Mouse (Mus musculus) lung, embryonic 14.5 days (tissue): ENCODE measurements at regions not wholly inside any gene's neighbourhood (a gene's known extent, or its start where the extent isn't known, plus 50 kb on each side); places are given as distances from the start of the nearest gene placed in this dataset.

ENCODE experiments used
- ATAC-seq: fragments of 200-750 bp; cut with Nextera tagmentation; 2 replicates; pipeline ENCODE4 v1.8.0; 2017; ENCODE audit warnings: mild to moderate bottlenecking, moderate TSS enrichment, moderate library complexity; ENCODE audit not compliant: insufficient read depth
- DNase-seq: peaks from one replicate; pipeline ENCODE4 v3.0.0-alpha.2; 2015
- H3K27ac ChIP-seq: fragments of 300-500 bp; sonication (generic); 2 replicates; pipeline ENCODE4 v1.5.1; 2014; ENCODE audit warnings: low read depth, mild to moderate bottlenecking, moderate library complexity
- H3K27me3 ChIP-seq: fragments of 300-500 bp; sonication (generic); 2 replicates; pipeline ENCODE4 v1.6.1; 2014; ENCODE audit warnings: low read length, control low read depth; ENCODE audit not compliant: insufficient read depth
- H3K36me3 ChIP-seq: fragments of 300-500 bp; sonication (generic); 2 replicates; pipeline ENCODE4 v1.6.1; 2014; ENCODE audit warnings: control low read depth; ENCODE audit not compliant: insufficient read depth
- H3K4me1 ChIP-seq: fragments of 300-500 bp; sonication (generic); 2 replicates; pipeline ENCODE4 v1.6.1; 2014; ENCODE audit warnings: antibody characterized with exemption, control low read depth; ENCODE audit not compliant: insufficient read depth
- H3K4me2 ChIP-seq: fragments of 300-500 bp; sonication (generic); 2 replicates; pipeline ENCODE4 v1.6.1; 2014; ENCODE audit warnings: mild to moderate bottlenecking
- H3K4me3 ChIP-seq: fragments of 300-500 bp; sonication (generic); 2 replicates; pipeline ENCODE4 v1.5.1; 2014; ENCODE audit warnings: low read depth, low read length
- H3K9ac ChIP-seq: fragments of 300-500 bp; sonication (generic); 2 replicates; pipeline ENCODE4 v1.6.1; 2014
- H3K9me3 ChIP-seq: fragments of 300-500 bp; sonication (generic); 2 replicates; pipeline ENCODE4 v1.6.1; 2016; ENCODE audit warnings: low read depth, low read length, control low read depth
- CTCF ChIP-seq: IDR thresholded peaks from 2 replicates; pipeline ENCODE4 v1.5.1; 2016; ENCODE audit warnings: antibody characterized with exemption, low read depth
- WGBS: fragments of 180-500 bp; shearing (Covaris S2); extraction: QIAGEN DNeasy Blood & Tissue Kit; methylation state at CpG from one replicate; pipeline ENCODE4 v1.1.7; 2014; 5-methylcytosine and 5-hydroxymethylcytosine counted together

DNA sequence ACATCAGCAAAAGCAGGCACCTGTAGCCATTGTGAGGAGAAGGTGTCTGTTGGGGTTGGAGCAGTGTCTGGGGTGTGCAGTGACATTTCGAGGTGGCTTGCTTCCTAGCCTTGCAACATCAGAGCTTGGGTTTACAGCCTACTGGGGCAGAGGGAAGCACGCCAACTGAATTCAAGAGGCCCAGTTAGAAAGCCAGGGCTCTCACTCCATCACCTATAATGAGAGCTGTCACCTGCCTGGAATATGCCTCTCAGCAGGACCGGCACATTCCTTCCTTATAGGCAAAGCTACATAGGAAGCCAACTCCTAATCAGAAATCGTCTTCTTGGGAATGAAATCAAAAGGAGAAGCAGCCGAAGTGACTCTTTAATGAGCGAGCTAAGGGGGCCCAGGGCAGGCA is 337.2 kb downstream of the Pmp22 start:
- Histone ChIP-seq H3K27me3 (no peaks in the 10 kb centered on the region), H3K27ac (no peak overlapping the region), H3K9me3 (no peaks in the 10 kb centered on the region), H3K4me2 (no peak overlapping the region), H3K36me3 (no peaks in the 10 kb centered on the region), H3K4me1 (no peaks in the 10 kb centered on the region), H3K4me3 (no peak overlapping the region), H3K9ac (no peak overlapping the region)
- no peak for DNase-seq
- ATAC-seq, result no peak
- TF ChIP-seq CTCF, result no peak
- WGBS, result 79% methylated on average over 6 of the region's 6 CpGs

DNA sequence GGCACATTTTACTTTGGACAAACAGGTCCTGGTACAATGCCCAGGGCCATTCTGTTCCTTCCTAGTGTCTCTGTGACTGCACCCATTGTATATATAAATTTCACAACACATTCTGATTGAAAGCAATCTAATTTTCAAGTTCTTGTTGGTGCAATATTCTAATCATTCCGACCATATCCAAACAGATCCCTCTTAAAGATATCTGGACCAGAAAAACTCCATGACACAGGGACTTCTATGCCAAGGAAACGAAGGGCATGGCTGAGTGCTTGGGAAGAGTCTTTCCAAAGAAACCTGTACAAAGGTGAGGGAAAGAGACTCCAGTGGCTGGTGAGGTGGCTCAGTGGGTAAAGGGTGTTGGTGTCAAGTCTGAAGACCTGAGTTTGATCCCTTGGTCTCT is 337.8 kb downstream of the Pmp22 start:
- WGBS, result 82% methylated on average over 2 of the region's 2 CpGs
- Histone ChIP-seq H3K36me3 (no peaks in the 10 kb centered on the region), H3K4me3 (no peak overlapping the region), H3K9me3 (no peaks in the 10 kb centered on the region), H3K9ac (no peak overlapping the region), H3K27ac (no peak overlapping the region), H3K4me1 (no peaks in the 10 kb centered on the region), H3K4me2 (no peak overlapping the region), H3K27me3 (no peaks in the 10 kb centered on the region)
- no peak for TF ChIP-seq CTCF
- ATAC-seq (no peak), DNase-seq (no peak)

DNA sequence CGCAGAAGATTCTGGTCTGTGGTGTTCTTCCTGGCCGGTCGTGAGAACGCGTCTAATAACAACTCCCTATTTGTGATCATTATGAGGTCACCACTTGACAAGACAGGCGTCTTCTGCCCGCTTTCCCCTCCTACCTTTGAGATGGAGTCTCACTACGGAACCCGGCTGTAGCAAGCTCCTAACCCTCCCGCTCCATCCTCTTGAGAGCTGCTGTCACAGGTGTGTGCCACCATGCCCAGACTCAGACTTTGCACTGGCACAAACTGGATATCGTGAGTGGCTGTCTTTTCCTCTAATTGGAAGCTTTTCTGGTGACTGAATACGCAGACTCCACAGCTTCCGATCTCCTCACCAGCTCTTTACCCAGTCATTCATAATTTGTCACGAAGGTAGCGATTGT is 346.0 kb downstream of the Pmp22 start:
- Histone ChIP-seq H3K4me1 (no peaks in the 10 kb centered on the region), H3K9ac (no peak overlapping the region), H3K27ac (no peak overlapping the region), H3K4me2 (no peak overlapping the region), H3K27me3 (no peaks in the 10 kb centered on the region), H3K4me3 (no peak overlapping the region), H3K9me3 (no peaks in the 10 kb centered on the region), H3K36me3 (no peaks in the 10 kb centered on the region)
- DNase-seq, result no peak
- TF ChIP-seq CTCF, result no peak
- WGBS, result 93% methylated on average over 15 of the region's 15 CpGs
- no peak for ATAC-seq

DNA sequence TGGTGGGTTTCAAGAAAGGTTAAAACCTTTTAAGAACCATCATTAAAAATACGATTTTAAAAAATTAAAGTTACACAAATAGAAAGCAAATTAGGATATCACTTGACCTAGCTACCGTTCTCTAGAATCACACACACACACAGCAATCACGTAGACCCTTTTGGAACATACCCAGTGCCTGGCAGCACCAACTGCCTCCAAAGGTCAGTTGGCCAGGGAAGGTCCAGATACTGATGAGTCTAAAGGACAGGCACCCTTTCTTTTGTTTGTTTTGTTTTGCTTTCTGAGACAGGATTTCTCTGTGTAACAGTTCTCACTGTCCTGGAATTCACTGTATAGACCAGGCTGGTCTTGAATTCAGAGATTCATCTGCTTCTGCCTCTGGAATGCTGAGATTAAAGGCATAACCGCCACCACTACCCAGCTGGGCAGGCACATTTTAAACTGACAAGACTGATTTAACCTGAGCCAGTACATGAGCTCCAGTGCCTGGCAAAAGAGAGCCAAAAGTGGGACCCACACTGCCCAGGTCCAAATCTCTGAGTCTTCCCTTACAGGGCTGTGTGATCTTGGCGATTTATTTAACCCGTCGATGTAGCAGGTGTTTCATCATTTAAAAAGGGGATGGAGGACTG is 353.0 kb downstream of the Pmp22 start:
- Histone ChIP-seq H3K27me3 (no peaks in the 10 kb centered on the region), H3K4me3 (no peak overlapping the region), H3K4me1 (no peaks in the 10 kb centered on the region), H3K36me3 (no peaks in the 10 kb centered on the region), H3K27ac (no peak overlapping the region), H3K9ac (no peak overlapping the region), H3K4me2 (no peak overlapping the region), H3K9me3 (no peaks in the 10 kb centered on the region)
- DNase-seq (no peak), ATAC-seq (no peak)
- TF ChIP-seq CTCF, result no peak
- WGBS, result 76% methylated on average over 7 of the region's 7 CpGs

DNA sequence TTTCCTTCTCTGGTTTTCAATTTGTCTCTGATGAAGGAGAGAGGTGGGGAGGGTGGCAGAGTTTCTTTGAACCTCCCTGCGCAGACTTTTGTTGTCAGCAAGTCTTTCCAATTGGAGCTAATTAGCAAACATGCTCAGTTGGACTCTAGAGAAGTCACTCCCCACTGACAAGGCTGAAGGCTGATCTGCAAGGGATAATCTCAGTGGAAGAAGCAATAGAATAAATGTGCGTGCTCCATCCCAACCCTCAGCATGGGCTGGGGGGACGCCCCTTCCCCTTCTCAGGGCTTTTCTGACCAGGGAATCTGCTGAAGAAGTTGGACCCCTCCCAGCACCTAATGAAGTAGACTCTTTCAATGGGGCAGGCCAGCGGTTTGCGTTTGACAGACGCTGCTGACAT is 353.8 kb downstream of the Pmp22 start:
- DNase-seq (no peak), ATAC-seq (no peak)
- Histone ChIP-seq H3K4me1 (no peaks in the 10 kb centered on the region), H3K27ac (no peak overlapping the region), H3K36me3 (no peaks in the 10 kb centered on the region), H3K9me3 (no peaks in the 10 kb centered on the region), H3K9ac (no peak overlapping the region), H3K27me3 (no peaks in the 10 kb centered on the region), H3K4me3 (no peak overlapping the region), H3K4me2 (no peak overlapping the region)
- WGBS, result 57% methylated on average over 6 of the region's 6 CpGs
- TF ChIP-seq CTCF, result no peak

DNA sequence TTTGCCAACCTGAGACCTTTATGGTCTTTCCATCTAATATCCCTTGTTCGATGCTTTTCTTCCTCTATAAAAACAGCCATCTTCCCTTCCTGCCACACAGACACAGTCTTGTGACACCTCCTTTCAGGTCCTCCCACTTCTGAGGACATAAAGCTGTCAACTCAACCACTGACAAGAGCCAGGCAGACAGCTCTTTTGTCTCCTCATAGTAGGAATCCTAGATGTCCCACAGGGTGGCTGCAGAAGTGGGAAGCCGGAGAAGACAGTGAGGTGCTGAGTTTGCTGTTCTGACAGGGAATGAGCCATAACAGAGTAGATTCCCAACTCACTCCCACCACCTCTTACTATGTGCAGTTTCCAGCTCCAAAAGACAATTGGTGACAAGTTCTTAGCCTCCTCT is 358.4 kb downstream of the Pmp22 start:
- DNase-seq, result no peak
- Histone ChIP-seq H3K9ac (no peak overlapping the region), H3K27me3 (no peaks in the 10 kb centered on the region)

DNA sequence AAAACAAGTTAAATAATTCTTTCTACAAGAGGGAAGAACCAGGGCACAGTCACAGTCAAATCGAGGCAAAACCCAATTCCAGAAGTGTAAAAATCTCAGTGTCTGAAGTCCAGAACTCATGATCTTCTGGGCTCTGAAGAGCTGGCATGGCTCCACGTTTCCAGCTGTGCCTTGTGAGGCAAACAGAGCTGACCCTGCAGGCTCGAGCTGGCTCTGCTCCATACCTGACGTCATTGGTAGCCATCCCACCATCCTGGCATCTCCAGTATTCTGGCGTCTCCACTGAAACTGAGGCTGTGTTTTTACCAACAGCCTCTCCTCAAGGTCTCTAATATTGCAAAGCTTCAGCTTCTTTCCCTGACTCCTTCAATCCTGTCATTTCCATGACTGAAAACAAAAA is 373.4 kb downstream of the Pmp22 start:
- Histone ChIP-seq H3K4me2 (no peak overlapping the region), H3K4me3 (no peak overlapping the region), H3K36me3 (no peaks in the 10 kb centered on the region), H3K9me3 (no peaks in the 10 kb centered on the region), H3K9ac (no peak overlapping the region), H3K27me3 (no peaks in the 10 kb centered on the region), H3K4me1 (no peaks in the 10 kb centered on the region), H3K27ac (no peak overlapping the region; the same call in 1 of the 2 replicates)
- no peak for ATAC-seq
- DNase-seq, result peak; percentile 74
- no peak for TF ChIP-seq CTCF
- WGBS, result 47% methylated on average over 5 of the region's 5 CpGs

More for the DNA sequence above, 358.4 kb downstream of the Pmp22 start:
- ATAC-seq, result no peak
- no peaks in the 10 kb centered on the region for H3K9me3 ChIP-seq
- no peak overlapping the region for H3K27ac ChIP-seq
- WGBS, result 18% methylated on average over 2 of the region's 2 CpGs
- no peak overlapping the region for H3K4me2 ChIP-seq
- no peak overlapping the region for H3K4me3 ChIP-seq
- no peaks in the 10 kb centered on the region for H3K4me1 ChIP-seq
- no peak for TF ChIP-seq CTCF
- no peaks in the 10 kb centered on the region for H3K36me3 ChIP-seq

DNA sequence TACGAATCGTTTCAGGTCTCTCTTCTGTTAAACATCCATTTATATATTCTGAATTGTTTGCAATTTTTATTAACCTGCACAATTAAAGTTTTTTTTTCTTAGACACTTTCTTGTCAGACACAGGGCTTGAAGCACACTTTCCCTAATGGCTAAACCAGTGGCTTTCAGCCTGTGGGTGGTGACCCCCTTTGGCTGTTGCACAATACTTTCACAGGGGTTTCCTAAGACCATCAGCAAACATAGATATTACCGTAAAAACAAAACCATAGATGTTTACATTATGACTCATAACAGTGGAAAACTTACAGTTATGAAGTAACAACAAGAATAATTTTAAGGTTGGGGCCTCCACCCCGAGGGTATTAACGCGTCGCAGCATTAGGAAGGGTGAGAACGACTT is 378.6 kb downstream of the Pmp22 start:
- Histone ChIP-seq H3K4me1 (no peaks in the 10 kb centered on the region), H3K36me3 (no peaks in the 10 kb centered on the region), H3K9ac (no peak overlapping the region), H3K27me3 (no peaks in the 10 kb centered on the region), H3K9me3 (no peaks in the 10 kb centered on the region), H3K27ac (no peak overlapping the region), H3K4me2 (no peak overlapping the region), H3K4me3 (no peak overlapping the region)
- no peak for TF ChIP-seq CTCF
- WGBS, result 68% methylated on average over 8 of the region's 8 CpGs
- ATAC-seq (no peak), DNase-seq (peak; percentile 7)
